Mouse (Mus musculus) urinary bladder, adult 18-20 months (tissue): ENCODE measurements around the gene Lamtor2.

ENCODE experiments used
- DNase-seq, 2 experiments: peaks; one replicate each; pipeline ENCODE4 v3.0.0; 2022; ENCODE audit warnings: low spot score in 2 of 2, mixed read lengths in 2 of 2

Lamtor2 gene

DNA sequence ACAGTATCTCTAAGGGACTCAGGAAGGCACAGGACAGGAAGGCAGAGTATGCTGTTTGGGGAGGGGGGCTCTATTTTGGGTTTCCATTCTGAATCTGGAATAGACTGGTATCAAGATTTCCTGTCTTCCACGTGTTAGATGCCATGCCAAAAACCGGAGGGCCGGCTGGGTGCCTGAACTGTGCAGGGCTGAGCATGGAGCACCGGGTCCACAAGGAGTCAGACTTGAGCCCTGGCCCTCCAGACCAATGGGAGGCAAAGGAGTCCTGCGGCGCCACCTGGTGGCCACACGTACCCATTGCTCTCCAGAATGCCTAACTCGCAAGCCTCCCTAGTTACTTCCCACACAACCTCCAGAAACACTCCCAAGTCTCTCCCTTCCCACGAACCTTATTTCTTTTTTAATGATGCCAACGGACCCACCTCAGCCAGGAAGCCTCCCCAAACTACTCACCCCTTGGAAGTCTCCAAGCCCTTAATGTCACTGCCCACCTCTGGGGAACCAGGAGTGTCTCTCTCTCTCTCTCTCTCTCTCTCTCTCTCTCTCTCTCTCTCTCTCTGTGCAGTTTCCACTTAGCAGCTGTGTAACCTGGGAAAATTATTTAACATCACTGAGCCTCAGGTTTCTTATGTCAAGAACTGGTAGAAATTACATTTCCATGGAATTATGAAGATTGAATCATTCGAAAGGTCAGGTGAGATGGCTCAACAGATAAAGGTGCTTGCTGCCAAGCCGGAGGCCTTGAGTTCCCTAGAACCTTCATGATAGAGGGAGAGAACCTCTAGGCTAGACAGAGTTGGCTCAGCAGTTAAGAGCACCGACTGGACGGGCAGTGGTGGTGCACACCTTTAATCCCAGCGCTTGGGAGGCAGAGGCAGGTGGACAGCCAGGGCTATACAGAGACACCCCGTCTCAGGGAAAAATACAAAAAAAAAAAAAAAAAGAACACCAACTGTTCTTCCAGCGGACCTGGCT lies 26.4 kb downstream of the Lamtor2 start:
- peak; percentile 61 to 76 for DNase-seq

DNA sequence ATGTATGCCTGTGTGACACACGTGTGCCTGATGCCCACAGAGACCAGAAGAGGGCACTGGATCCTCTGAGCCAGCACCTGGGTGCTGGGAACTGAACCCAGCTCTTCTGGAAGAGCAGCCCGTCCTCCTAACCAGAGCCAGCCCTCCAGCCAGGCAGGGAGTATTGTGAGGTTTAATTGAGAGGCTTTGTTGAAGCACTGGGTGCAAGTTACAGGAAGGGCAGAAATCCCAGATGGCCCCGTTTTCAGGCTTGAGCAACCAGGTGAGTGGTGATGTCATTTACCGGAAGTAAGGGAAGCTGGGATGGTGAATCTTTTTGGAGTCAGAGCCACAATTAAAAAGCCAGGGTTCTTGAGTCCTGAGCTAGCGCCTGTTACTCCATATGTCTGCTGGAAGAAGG lies 27.9 kb downstream of the Lamtor2 start:
- DNase-seq: no peak

- DNase-seq: no peak
Measured at GRCm38 (mm10) chr3:88523027-88523426, 29.8 kb downstream of the Lamtor2 start.

GRCm38 (mm10) chr3:88521803-88522331 lies 31.0 kb downstream of the Lamtor2 start:
- DNase-seq: peak in 1 of 2 experiments; percentile 70

DNA sequence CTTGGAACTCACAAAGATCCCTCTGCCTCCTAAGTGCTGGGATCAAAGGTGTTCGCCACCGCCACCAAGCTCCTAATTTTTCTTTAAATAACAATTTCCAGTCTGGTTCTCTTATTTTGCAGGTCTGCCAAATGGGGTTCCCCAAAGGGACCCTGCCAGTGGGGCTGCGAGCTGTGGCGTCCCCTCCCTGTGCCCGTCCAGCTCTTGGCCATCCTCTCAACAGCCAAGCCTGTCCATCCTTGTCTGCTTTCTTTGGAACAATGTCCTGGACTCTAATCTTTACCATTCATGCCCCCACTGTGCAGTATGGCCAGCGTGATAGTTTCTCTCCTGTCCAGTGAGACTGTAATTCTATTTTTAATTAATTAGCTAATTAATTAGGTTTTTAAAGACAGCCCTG lies 31.7 kb downstream of the Lamtor2 start:
- no peak for DNase-seq

- DNase-seq: no peak
Measured at GRCm38 (mm10) chr3:88520078-88520477, 32.8 kb downstream of the Lamtor2 start.

- no peak for DNase-seq
Measured at GRCm38 (mm10) chr3:88518411-88518810, 34.5 kb downstream of the Lamtor2 start.

GRCm38 (mm10) chr3:88516407-88516806 lies 36.5 kb downstream of the Lamtor2 start:
- no peak for DNase-seq

DNA sequence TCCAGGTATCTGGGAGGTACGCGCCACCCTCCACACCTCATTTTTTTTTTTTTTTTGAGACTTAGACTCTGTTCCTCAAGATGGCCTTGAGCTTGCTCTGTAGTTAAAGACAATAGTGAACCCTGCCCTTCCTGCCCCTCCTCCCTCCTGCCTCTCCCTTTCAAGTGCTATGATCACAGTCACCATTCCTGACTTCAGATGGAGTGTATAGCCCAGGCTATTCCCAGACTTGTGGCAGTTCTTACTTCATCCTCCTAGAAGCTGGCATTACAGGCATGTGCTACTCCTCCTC lies 37.8 kb downstream of the Lamtor2 start:
- DNase-seq: no peak

DNA sequence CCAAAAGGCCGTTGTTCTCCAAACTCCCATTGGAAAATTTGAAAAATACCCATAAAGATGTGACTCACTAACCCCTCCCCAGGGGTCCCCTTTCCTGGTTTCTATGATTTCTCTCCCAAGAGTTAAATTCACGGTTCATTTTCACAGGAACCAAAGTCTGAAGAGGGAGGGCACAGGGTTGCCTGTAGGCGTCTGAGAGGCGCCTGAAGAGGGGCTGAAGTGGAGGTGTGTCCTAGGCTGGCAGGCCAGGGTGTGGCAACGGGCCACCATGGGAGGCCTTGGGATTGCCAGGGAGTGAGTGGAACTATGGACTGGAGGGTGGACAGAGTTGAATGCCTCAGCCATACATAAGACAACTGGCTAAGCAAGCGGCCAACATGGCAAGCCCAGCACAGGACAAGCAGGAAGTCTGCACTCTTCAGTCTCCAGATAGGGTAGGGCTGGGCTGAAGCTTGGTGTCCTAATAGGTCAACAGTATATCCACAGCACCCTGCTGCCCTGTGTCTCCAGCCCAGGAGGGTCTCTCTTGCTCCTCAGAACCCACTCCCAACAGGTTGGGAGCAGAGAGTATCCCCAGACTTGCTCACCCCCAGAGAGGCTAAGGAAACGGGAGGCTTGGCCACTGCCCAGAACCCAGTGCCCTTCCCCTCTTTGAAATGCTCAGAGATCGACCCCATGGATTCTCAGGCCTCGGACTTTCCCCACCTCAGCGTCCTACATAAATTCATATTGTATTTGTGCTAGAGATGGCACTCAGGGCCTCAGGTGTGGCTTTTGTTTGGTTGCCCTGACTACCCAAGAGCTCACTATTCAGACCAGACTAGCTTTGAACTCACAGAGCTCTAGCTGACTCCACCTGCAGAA lies 38.4 kb downstream of the Lamtor2 start:
- no peak for DNase-seq

DNA sequence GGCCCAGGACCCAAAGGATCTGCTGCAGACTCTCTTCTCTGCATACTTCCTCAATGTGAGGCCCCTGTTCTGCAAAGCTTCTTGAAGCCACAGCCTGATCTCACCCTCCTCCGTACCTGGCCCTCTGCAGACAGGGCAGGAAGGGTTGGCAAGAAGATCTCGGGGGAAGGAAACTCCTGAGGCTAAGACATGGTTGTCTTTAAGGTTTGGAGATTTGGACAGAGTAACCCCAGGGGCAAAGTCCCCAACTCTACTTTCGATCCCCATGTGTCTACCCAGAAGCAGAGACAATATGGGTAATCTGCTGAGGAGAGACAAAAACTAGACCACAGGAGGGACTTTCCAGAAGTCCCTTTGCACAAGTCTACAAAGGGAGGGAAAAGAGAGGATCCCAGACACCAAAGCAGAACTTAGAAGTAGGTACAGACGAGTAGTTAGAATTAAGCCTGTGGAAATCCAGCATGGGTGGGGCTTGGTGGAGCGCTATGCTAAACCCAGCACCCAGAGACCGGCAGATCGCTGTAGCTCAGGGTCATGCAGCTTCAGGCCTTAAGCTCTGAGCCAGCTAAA lies 39.2 kb downstream of the Lamtor2 start:
- DNase-seq: no peak

DNA sequence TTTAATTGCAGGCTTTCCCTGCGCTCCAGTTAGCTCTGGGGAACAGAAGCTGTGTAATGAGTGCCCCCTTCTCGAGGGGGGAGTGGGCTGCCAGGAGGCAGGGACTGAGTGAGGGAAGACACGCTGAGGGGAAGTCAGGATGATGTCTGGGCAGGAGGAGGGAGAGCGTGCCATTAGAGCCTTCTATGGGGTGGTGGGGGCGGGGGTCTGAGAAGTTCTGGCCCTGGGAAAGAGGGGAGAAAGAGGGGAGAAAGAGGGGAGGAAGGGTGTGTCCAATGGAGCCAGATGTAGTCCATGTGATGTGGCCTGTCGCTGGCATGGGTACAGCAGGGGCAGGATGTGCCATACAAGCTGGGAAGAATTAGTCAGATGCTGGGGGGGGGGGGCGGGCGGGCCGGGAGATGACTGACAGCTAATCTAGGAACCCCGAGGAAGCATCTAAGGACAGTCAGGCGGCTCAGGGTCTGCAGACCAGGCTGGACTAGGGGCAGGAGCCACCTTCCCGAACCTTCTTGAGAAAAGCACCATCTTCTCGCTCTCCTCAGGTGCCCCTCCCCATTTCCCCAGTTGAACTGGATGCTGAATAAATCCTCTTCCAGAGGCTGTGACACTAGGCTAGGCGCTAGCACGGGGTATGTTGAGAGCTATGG lies 39.9 kb downstream of the Lamtor2 start:
- no peak for DNase-seq

- no peak for DNase-seq
Measured at GRCm38 (mm10) chr3:88512141-88512895, 40.6 kb downstream of the Lamtor2 start.

DNA sequence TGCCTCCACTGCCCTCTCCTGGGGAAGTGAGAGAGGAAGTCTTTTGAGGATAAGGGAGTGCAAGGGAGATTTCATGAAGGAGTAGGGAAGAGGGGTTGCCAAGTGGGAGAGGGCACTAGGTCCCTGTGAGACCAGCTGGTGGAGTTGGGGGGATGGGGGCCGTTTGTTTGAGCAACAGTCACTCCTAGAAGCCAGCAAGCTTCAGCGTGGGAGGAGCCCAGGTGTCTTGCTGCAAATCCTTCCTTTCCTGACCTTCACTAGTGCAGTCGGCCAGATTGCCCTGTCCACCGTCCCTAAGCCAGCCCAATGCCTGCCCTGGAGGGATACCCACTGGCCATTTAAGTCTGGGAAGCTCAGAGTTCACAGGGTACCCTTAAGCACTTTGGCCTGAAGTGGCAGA lies 41.3 kb downstream of the Lamtor2 start:
- no peak for DNase-seq

DNA sequence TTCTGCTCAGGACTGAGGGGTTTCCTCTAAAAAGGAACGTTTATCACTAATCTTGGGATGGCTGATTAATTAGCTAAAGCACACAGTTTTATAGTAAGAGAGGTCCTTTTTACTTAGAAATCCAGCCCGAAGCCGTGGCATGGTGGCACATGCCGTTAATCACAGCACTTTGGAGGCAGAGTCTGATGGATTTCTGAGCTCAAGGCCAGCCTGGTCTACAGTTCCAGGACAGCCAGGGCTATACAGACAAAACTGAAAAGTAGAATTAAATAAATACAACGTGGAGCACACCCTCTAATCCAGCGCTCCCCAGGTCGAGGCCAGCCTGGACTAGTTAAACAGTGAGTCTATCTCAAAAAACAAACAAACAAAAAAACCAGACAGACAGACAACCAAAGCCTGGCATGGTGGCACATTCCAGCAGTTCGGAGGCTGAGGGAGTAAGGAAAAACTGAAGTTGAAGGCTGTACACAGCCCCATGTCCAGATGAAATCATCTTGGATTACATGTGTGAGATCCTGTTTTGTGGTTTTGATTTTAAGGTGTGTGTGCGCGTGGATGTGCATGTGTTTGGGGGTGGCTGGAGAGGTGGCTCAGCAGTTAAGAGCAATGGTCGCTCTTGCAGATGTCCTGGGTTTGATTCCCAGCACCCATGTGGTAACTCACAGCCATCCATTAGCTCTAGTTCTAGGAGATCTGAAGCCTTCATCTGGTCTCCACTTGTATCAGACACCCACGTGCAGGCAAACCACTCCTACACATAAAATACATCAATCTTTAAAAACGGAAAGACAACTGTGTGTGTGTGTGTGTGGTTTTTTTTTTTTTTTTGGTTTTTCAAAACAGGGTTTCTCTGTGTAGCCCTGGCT lies 42.2 kb downstream of the Lamtor2 start:
- DNase-seq: no peak

GRCm38 (mm10) chr3:88509692-88510420 lies 43.0 kb downstream of the Lamtor2 start, which contains the start of gene Lmna:
Gene Lmna (minus strand): TSS chr3:88509956.
- DNase-seq: peak; percentile 80 to 94

DNA sequence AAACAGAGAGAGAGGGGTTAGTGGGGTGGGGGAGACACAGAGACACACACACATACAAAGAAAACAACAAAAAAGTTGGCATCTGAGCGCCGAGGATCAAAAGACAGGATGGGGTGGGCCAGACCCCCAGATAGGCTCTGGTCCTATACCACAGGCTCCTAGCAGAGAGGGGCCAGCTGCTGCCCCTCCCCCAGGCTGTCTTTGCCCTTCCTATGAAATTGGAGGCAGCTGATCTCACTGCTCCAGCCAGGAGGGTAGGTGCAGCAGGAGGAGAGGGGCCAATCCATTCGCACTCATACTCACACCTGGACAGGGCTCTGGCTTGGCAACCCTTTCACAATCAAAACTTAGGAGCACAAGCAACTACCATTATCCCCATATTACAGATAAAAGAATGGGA lies 43.6 kb downstream of the Lamtor2 start:
- no peak for DNase-seq

DNA sequence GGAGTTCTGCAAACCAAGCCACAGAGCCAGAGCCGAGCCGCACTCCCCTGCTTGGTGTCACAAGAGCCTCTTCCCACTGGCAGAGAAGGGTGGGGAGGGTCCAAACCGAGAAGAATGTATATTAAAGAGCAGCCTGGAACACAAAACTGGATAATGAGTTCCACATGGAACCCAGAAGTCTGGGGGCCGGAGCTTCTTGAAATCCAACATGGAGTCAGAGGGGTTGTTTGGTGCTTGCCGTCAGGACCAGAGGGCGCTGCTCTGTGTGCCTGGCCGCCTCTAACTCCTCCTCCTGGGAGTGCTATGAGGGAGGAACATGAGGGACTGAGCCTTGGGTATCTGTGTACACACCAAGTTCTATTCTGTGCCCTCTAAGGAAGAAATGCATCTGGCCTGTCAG lies 47.1 kb downstream of the Lamtor2 start:
- DNase-seq: no peak

GRCm38 (mm10) chr3:88505081-88505480 lies 47.8 kb downstream of the Lamtor2 start:
- no peak for DNase-seq
